Mouse (Mus musculus): ENCODE data around the gene Stx18.

- no peak for TF ChIP-seq ZC3H11A (IDR thresholded peaks at IDR 0.05; ENCODE audit: borderline replicate concordance, low read depth, low read length)
- no peak for TF ChIP-seq MAFK (IDR thresholded peaks at IDR 0.05; ENCODE audit: insufficient read depth, low read depth, low read length)
- no peak for TF ChIP-seq ZNF384 (IDR thresholded peaks at IDR 0.05; ENCODE audit: low read depth, low read length)
- no peak for TF ChIP-seq HCFC1 (IDR thresholded peaks at IDR 0.05; ENCODE audit: borderline replicate concordance, insufficient read depth, low read length)
- no peak for TF ChIP-seq CHD2 (IDR thresholded peaks at IDR 0.05; ENCODE audit: low read depth, low read length)
Measured at GRCm38 (mm10) chr5:38009071-38009470, 29.5 kb upstream of the Stx18 start.

Measured in ES-E14 (cell line).